Mouse (Mus musculus) liver, embryonic 14.5 days (tissue): Measurements from ENCODE around the gene Cacna1a. TPM values are rescaled to one million over a fixed set of nuclear protein-coding genes. Genes with fewer than 3 reads are reported as not detected.

ENCODE experiments used
- ATAC-seq: fragments of 200-750 bp; cut with Nextera tagmentation; 2 replicates; pipeline ENCODE4 v1.8.0; 2017; ENCODE audit warnings: moderate number of reproducible peaks, mild to moderate bottlenecking, moderate library complexity; ENCODE audit not compliant: insufficient read depth
- DNase-seq, 3 experiments: peaks; one replicate each; pipeline ENCODE4 v3.0.0-alpha.2; 2012 to 2013; ENCODE audit warnings: low read depth in 3 of 3, low spot score in 3 of 3
- H3K27ac ChIP-seq: fragments of 300-500 bp; sonication (generic); 2 replicates; pipeline ENCODE4 v1.5.1; 2014; ENCODE audit warnings: moderate library complexity, mild to moderate bottlenecking, control low read depth, inconsistent platforms
- H3K27me3 ChIP-seq: fragments of 300-500 bp; sonication (generic); 2 replicates; pipeline ENCODE4 v1.6.1; 2014; ENCODE audit warnings: mild to moderate bottlenecking, low read length, moderate library complexity; ENCODE audit not compliant: control insufficient read depth, insufficient read depth
- H3K36me3 ChIP-seq: fragments of 300-500 bp; sonication (generic); replicated peaks from 2 replicates; pipeline ENCODE4 v1.6.1; 2014; ENCODE audit warnings: low read depth; ENCODE audit not compliant: control insufficient read depth, insufficient read depth
- H3K4me1 ChIP-seq, 2 experiments: fragments of 200-500 bp in 1 of 2; fragments of 300-500 bp in 1 of 2; sonication (generic) in 1 of 2; replicated peaks; 2 replicates each; pipeline ENCODE4 v1.6.1; 2012 to 2014; ENCODE audit warnings: antibody characterized with exemption in 1 of 2, inconsistent platforms in 1 of 2, low read length in 1 of 2; ENCODE audit not compliant: control insufficient read depth in 2 of 2, insufficient read depth in 2 of 2
- H3K4me2 ChIP-seq: fragments of 300-500 bp; sonication (generic); 2 replicates; pipeline ENCODE4 v1.6.1; 2014; ENCODE audit warnings: low read depth, mild to moderate bottlenecking, control low read depth, moderate library complexity
- H3K4me3 ChIP-seq, 2 experiments: fragments of 200-500 bp in 1 of 2; fragments of 300-500 bp in 1 of 2; sonication (generic) in 1 of 2; 2 replicates each; pipeline ENCODE4 v1.5.1; 2012 to 2014; ENCODE audit warnings: low read depth in 2 of 2, low read length in 2 of 2, mild to moderate bottlenecking in 2 of 2, control low read depth in 1 of 2, inconsistent platforms in 1 of 2, moderate library complexity in 1 of 2; ENCODE audit not compliant: insufficient read depth in 1 of 2
- H3K9ac ChIP-seq: fragments of 300-500 bp; sonication (generic); replicated peaks from 2 replicates; pipeline ENCODE4 v1.6.1; 2014; ENCODE audit warnings: mild to moderate bottlenecking, control low read depth, moderate library complexity
- H3K9me3 ChIP-seq: fragments of 300-500 bp; sonication (generic); 2 replicates; pipeline ENCODE4 v1.6.1; 2016; ENCODE audit warnings: low read length, mixed read lengths; ENCODE audit not compliant: control insufficient read depth
- CTCF ChIP-seq: IDR thresholded peaks from 2 replicates; pipeline ENCODE4 v1.5.1; 2016; ENCODE audit warnings: antibody characterized with exemption, low read depth, control low read depth
- EP300 ChIP-seq: IDR thresholded peaks from 2 replicates; pipeline ENCODE4 v1.6.1; 2016; ENCODE audit warnings: antibody characterized with exemption, low read depth
- WGBS: fragments of 180-500 bp; shearing (Covaris S2); extraction: QIAGEN DNeasy Blood & Tissue Kit; methylation state at CpG from one replicate; pipeline ENCODE4 v1.1.7; 2014; ENCODE audit not compliant: insufficient replicate concordance; 5-methylcytosine and 5-hydroxymethylcytosine counted together
- polyA plus RNA-seq, 2 experiments: library from polyadenylated mRNA; depleted of rRNA in 1 of 2; stranded (reverse) in 1 of 2; unstranded in 1 of 2; fragments of >200 nt; fragmentation: Nextera tagmentation in 1 of 2; extraction: Ambion mirVana in 1 of 2; gene quantifications; 2 replicates each; pipeline versions ENCODE4 v1.2.1 to v1.2.3; 2012 to 2014

The Cacna1a gene
- polyA plus RNA-seq, 2 experiments: 0.61 to 1.5 TPM

- no peak for ATAC-seq
- 74% methylated on average over 3 of the region's 3 CpGs for WGBS
- DNase-seq: no peak
- no peaks in the 10 kb centered on the region for H3K27me3 ChIP-seq
- no peak overlapping the region for H3K27ac ChIP-seq
- no peaks in the 10 kb centered on the region for H3K4me1 ChIP-seq
- no peaks in the 10 kb centered on the region for H3K36me3 ChIP-seq
- no peak for TF ChIP-seq CTCF
- no peak for TF ChIP-seq EP300
- no peak overlapping the region for H3K4me3 ChIP-seq
- no peak overlapping the region for H3K4me2 ChIP-seq
- no peak overlapping the region for H3K9ac ChIP-seq
- no peaks in the 10 kb centered on the region for H3K9me3 ChIP-seq
Measured at GRCm38 (mm10) chr8:84477341-84477740, 89.1 kb downstream of the Cacna1a start.

DNA sequence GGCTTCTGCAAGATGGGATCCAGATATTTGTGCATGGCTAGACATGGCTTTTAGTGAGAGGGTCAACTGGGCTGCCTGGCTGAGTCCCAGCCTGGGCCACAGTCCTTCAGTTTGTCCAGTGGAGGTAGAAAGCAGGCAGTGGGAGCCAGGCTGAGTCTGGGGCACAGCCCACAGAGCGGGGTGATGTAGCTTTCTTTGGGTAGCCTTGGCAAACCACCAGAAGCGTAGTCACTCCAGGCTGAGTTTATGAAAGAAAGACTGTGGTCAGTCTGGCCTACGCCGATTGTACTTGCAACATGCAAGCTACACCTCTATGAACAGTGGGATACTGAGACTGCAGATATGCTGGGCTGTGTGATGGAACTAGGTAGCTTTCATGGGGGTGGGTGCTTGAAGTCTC is 94.8 kb downstream of the Cacna1a start:
- H3K27ac ChIP-seq: no peak overlapping the region
- no peak overlapping the region for H3K9ac ChIP-seq
- H3K9me3 ChIP-seq: no peaks in the 10 kb centered on the region
- H3K4me3 ChIP-seq: no peak overlapping the region
- no peaks in the 10 kb centered on the region for H3K27me3 ChIP-seq
- H3K4me2 ChIP-seq: no peak overlapping the region
- ATAC-seq: no peak
- no peak for DNase-seq
- no peaks in the 10 kb centered on the region for H3K36me3 ChIP-seq
- TF ChIP-seq CTCF (no peak), EP300 (no peak)
- no peaks in the 10 kb centered on the region for H3K4me1 ChIP-seq
- 68% methylated on average over 4 of the region's 4 CpGs for WGBS

- Histone ChIP-seq H3K4me3 (no peak overlapping the region), H3K9me3 (no peaks in the 10 kb centered on the region), H3K4me1 (no peaks in the 10 kb centered on the region), H3K9ac (no peak overlapping the region), H3K27me3 (no peaks in the 10 kb centered on the region), H3K4me2 (no peak overlapping the region), H3K36me3 (no peaks in the 10 kb centered on the region), H3K27ac (no peak overlapping the region)
- ATAC-seq (no peak), DNase-seq (no peak)
- TF ChIP-seq EP300 (no peak), CTCF (no peak)
- WGBS: 54% methylated on average over 4 of the region's 4 CpGs
Measured at GRCm38 (mm10) chr8:84485366-84485765, 97.1 kb downstream of the Cacna1a start.

DNA sequence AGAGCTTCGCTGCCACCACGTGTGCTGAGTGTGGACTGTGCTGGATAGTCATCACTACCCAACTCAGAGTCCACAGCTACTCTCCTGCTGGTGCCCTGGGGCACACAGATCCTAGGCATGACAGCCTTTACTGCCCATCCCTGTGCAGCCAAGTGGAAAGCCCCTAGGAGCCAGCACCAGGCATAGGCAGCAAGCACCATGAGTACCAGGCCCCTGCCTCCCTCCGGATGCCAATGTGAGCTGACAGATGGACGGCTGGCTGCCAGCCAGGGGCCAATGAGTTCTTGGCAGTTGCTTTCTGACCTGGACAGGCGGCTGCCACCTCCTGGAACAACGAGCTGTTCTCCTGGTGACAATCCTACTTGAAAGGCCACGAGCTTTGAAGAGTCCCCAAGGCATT is 97.6 kb downstream of the Cacna1a start:
- Histone ChIP-seq H3K4me2 (no peak overlapping the region), H3K4me1 (no peaks in the 10 kb centered on the region), H3K27ac (no peak overlapping the region), H3K9me3 (no peaks in the 10 kb centered on the region), H3K27me3 (no peaks in the 10 kb centered on the region), H3K9ac (no peak overlapping the region), H3K36me3 (no peaks in the 10 kb centered on the region), H3K4me3 (no peak overlapping the region)
- TF ChIP-seq CTCF (no peak), EP300 (no peak)
- DNase-seq (no peak), ATAC-seq (no peak)
- WGBS: 56% methylated on average over 7 of the region's 7 CpGs

- ATAC-seq: no peak
- Histone ChIP-seq H3K27me3 (no peaks in the 10 kb centered on the region), H3K9ac (no peak overlapping the region), H3K9me3 (no peaks in the 10 kb centered on the region), H3K4me2 (no peak overlapping the region), H3K27ac (no peak overlapping the region), H3K4me1 (no peaks in the 10 kb centered on the region), H3K36me3 (no peaks in the 10 kb centered on the region), H3K4me3 (no peak overlapping the region)
- TF ChIP-seq EP300 (no peak), CTCF (no peak)
- WGBS: 48% methylated on average over 3 of the region's 3 CpGs
- no peak for DNase-seq
Measured at GRCm38 (mm10) chr8:84489223-84489622, 101.0 kb downstream of the Cacna1a start.
